Mouse (Mus musculus) heart, embryonic 15.5 days (tissue): ENCODE results near the gene Lnp1. TPM values are rescaled to one million over a fixed set of nuclear protein-coding genes. Genes with fewer than 3 reads are reported as not detected.
"Not testable (repeated sequence)": the region's sequence is repeated elsewhere in the genome, so short reads cannot be mapped to it uniquely, and the experiment has no call there.

Source experiments
- ATAC-seq: fragments of 200-750 bp; cut with Nextera tagmentation; replicated peaks from 2 replicates; pipeline ENCODE4 v1.8.0; 2017; ENCODE audit warnings: low read depth, moderate TSS enrichment; ENCODE audit not compliant: insufficient number of reproducible peaks, insufficient read depth, low FRiP score
- H3K27ac ChIP-seq: fragments of 300-500 bp; sonication (generic); 2 replicates; pipeline ENCODE4 v1.5.1; 2015; ENCODE audit warnings: mild to moderate bottlenecking, inconsistent platforms
- H3K27me3 ChIP-seq: fragments of 300-500 bp; sonication (generic); 2 replicates; pipeline ENCODE4 v1.6.1; 2015; ENCODE audit warnings: inconsistent platforms
- H3K36me3 ChIP-seq: fragments of 300-500 bp; sonication (generic); 2 replicates; pipeline ENCODE4 v1.6.1; 2015; ENCODE audit warnings: mild to moderate bottlenecking, inconsistent platforms
- H3K4me1 ChIP-seq: fragments of 300-500 bp; sonication (generic); replicated peaks from 2 replicates; pipeline ENCODE4 v1.6.1; 2015; ENCODE audit warnings: inconsistent platforms
- H3K4me2 ChIP-seq: fragments of 300-500 bp; sonication (generic); 2 replicates; pipeline ENCODE4 v1.6.1; 2015; ENCODE audit warnings: inconsistent platforms, mild to moderate bottlenecking, moderate library complexity
- H3K4me3 ChIP-seq: fragments of 300-500 bp; sonication (generic); 2 replicates; pipeline ENCODE4 v1.5.1; 2015; ENCODE audit warnings: mild to moderate bottlenecking, inconsistent platforms
- H3K9ac ChIP-seq: fragments of 300-500 bp; sonication (generic); 2 replicates; pipeline ENCODE4 v1.6.1; 2015; ENCODE audit warnings: mild to moderate bottlenecking, inconsistent platforms
- H3K9me3 ChIP-seq: fragments of 300-500 bp; sonication (generic); replicated peaks from 2 replicates; pipeline ENCODE4 v1.6.1; 2016; ENCODE audit warnings: inconsistent platforms
- WGBS: fragments of 180-500 bp; shearing (Covaris S2); methylation state at CpG from one replicate; pipeline ENCODE4 v1.1.7; 2015; ENCODE audit warnings: mixed read lengths; 5-methylcytosine and 5-hydroxymethylcytosine counted together
- polyA plus RNA-seq: library from polyadenylated mRNA; unstranded; fragments of >200 nt; fragmentation: Nextera tagmentation; extraction: Ambion mirVana; gene quantifications from 2 replicates; pipeline ENCODE4 v1.2.1, GENCODE M21; 2015

The Lnp1 gene
- polyA plus RNA-seq: 0.74 and 0.78 TPM in 2 replicates

- Histone ChIP-seq H3K4me3 (no peak within 1 kb of the TSS), H3K27me3 (no peaks in the 10 kb centered on the region), H3K4me2 (no peak within 1 kb of the TSS), H3K9ac (no peak within 1 kb of the TSS), H3K36me3 (no peaks in the 10 kb centered on the region), H3K27ac (no peak within 1 kb of the TSS), H3K4me1 (peaks cover 6% of the 10 kb centered on the region), H3K9me3 (no peaks in the 10 kb centered on the region)
- ATAC-seq: no peak
- WGBS: 33% methylated on average over 3 of the region's 3 CpGs
Observed at GRCm38 (mm10) chr16:56928023-56928422, at the start of gene Lnp1. Gene Lnp1 (minus strand): TSS chr16:56928061.

DNA sequence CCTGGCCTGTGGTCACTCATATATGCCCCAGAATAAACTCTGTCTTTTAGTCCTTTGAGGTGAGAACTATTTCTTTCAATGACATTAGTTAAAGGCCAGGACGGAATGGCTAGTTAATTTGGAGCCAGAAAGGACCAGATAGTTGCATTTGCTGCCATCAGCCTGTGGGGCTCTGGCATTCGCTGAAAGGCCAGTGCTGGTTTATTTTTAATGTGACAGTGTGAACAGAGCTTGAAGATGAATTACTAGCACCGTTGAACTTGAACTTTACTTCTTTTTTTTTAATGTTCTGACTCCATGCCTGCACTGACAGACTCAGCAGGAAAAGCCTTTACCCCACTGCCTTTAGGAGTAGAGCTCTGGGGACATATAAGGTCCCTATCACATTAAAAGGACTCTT, 46.8 kb upstream of the Lnp1 start:
- Histone ChIP-seq H3K36me3 (no peaks in the 10 kb centered on the region), H3K9ac (no peak overlapping the region), H3K4me1 (no peaks in the 10 kb centered on the region), H3K9me3 (no peaks in the 10 kb centered on the region), H3K27ac (no peak overlapping the region), H3K4me2 (no peak overlapping the region), H3K27me3 (no peaks in the 10 kb centered on the region), H3K4me3 (no peak overlapping the region)
- WGBS: 38% methylated on average over 3 of the region's 3 CpGs
- ATAC-seq: no peak

DNA sequence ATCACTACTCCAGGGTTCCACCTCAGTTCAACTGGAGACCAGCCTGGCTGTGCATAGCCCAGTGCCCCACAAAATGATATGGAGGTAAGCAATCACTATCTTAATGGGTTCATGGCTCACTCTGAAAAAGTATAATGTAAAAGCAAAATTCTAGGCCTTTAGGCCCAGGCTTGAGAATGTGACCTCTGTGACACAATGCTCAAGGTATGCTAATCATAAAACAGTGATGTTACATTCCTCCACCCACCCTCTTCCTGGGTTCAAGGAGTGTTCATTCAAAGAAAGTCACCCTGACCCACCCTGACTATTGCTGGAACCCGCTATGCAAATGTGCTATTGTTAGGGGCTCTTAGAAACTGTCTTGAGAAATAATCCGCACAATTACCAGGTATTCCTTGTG, 30.4 kb upstream of the Lnp1 start:
- H3K36me3 ChIP-seq, H3K27ac ChIP-seq, H3K4me3 ChIP-seq, H3K4me2 ChIP-seq, H3K9me3 ChIP-seq, H3K27me3 ChIP-seq, ATAC-seq, H3K9ac ChIP-seq, H3K4me1 ChIP-seq: not testable (repeated sequence)
- 96% methylated on average over 2 of the region's 2 CpGs for WGBS

- H3K4me3 ChIP-seq: no peak overlapping the region
- H3K9me3 ChIP-seq: no peaks in the 10 kb centered on the region
- WGBS: 87% methylated on average over 5 of the region's 5 CpGs
- no peaks in the 10 kb centered on the region for H3K4me1 ChIP-seq
- no peaks in the 10 kb centered on the region for H3K27me3 ChIP-seq
- no peak overlapping the region for H3K9ac ChIP-seq
- H3K36me3 ChIP-seq: no peaks in the 10 kb centered on the region
- H3K27ac ChIP-seq: no peak overlapping the region
- H3K4me2 ChIP-seq: no peak overlapping the region
- no peak for ATAC-seq
Observed at GRCm38 (mm10) chr16:56949085-56949484, 21.2 kb upstream of the Lnp1 start.

- Histone ChIP-seq H3K9me3 (no peaks in the 10 kb centered on the region), H3K36me3 (no peaks in the 10 kb centered on the region), H3K27me3 (no peaks in the 10 kb centered on the region), H3K27ac (no peak overlapping the region), H3K4me2 (no peak overlapping the region), H3K4me1 (no peaks in the 10 kb centered on the region), H3K9ac (no peak overlapping the region), H3K4me3 (no peak overlapping the region)
- 84% methylated on average over 2 of the region's 2 CpGs for WGBS
- ATAC-seq: no peak
Observed at GRCm38 (mm10) chr16:56942341-56942740, 14.5 kb upstream of the Lnp1 start.

GRCm38 (mm10) chr16:56920102-56920657, 7.7 kb downstream of the Lnp1 start:
- WGBS: 19% methylated on average over 8 of the region's 8 CpGs
- Histone ChIP-seq H3K4me2 (no peak overlapping the region), H3K4me1 (no peaks in the 10 kb centered on the region), H3K9me3 (no peaks in the 10 kb centered on the region), H3K36me3 (no peaks in the 10 kb centered on the region), H3K9ac (no peak overlapping the region), H3K4me3 (no peak overlapping the region), H3K27ac (no peak overlapping the region), H3K27me3 (no peaks in the 10 kb centered on the region)
- no peak for ATAC-seq

DNA sequence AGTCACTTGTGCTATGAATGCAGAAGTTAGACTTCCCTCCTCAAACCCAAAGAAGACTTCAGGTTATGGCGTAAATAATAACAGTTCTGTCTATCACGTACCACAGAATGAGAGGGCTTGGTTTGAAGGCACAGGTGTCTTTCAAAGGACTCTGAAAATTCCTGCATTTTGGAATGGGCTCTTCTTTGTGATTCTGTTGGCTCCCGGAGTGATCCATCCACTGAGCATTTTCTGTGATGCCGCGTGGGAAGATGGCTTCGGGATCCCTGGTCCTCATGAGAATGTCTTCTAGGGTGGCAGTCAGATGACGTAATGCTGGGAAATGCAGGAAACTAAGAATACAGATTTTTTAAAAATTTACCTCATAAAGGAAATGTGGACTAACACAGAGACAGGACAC, 10.6 kb downstream of the Lnp1 start:
- Histone ChIP-seq H3K4me2 (no peak overlapping the region), H3K27ac (no peak overlapping the region), H3K9me3 (no peaks in the 10 kb centered on the region), H3K9ac (no peak overlapping the region), H3K27me3 (no peaks in the 10 kb centered on the region), H3K4me3 (no peak overlapping the region), H3K4me1 (no peaks in the 10 kb centered on the region), H3K36me3 (no peaks in the 10 kb centered on the region)
- WGBS: 85% methylated on average over 7 of the region's 7 CpGs
- ATAC-seq: no peak

DNA sequence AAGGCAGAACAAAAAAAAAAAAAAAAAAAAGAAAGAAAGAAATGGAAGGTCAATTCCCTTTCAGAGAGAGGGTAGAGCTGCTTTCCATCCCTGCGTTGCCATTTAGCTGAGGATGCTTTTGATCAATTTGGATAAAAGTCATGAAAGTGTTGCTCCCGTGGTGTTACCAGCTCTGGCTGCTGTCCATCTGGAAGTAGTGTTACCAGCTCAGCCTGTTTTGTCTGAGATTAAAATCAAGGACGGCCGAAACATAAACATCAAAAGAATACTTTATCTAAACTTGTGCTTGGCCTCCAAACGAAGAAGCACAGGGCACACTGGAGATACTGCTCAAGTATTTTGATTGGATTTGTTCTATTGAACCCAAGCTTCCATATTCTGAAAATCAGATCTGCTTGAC, 18.9 kb downstream of the Lnp1 start:
- WGBS: 47% methylated on average over 5 of the region's 5 CpGs
- no peaks in the 10 kb centered on the region for H3K4me1 ChIP-seq
- H3K27ac ChIP-seq: no peak overlapping the region
- no peak overlapping the region for H3K4me3 ChIP-seq
- H3K9ac ChIP-seq: no peak overlapping the region
- H3K27me3 ChIP-seq: no peaks in the 10 kb centered on the region
- no peak for ATAC-seq
- H3K9me3 ChIP-seq: no peaks in the 10 kb centered on the region
- H3K36me3 ChIP-seq: no peaks in the 10 kb centered on the region
- no peak overlapping the region for H3K4me2 ChIP-seq

DNA sequence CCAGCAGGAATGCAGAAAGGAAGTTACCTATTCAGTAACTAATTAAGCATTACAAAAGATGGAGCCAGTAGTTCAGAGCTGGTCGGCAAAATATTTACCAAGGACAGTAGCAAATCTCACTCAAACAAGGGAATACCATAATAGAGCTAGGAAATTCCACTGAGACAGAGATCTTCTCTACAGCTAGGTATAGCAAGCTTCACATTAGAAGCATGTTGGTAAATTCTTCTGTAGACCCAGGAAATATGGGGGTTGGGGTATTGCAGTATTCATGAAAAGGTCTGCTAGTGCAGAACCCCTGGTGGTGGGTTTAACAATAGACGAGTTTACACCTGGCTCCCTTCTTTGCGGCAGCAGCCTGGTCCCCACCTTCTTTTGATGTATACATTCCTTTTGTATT, 25.7 kb downstream of the Lnp1 start:
- ATAC-seq, H3K9ac ChIP-seq, H3K4me2 ChIP-seq, H3K9me3 ChIP-seq, H3K36me3 ChIP-seq, H3K27ac ChIP-seq, H3K27me3 ChIP-seq, H3K4me3 ChIP-seq, H3K4me1 ChIP-seq: not testable (repeated sequence)
- WGBS: 70% methylated on average over 3 of the region's 3 CpGs

- no peak overlapping the region for H3K4me3 ChIP-seq
Observed at GRCm38 (mm10) chr16:56891583-56891982, 36.3 kb downstream of the Lnp1 start.

DNA sequence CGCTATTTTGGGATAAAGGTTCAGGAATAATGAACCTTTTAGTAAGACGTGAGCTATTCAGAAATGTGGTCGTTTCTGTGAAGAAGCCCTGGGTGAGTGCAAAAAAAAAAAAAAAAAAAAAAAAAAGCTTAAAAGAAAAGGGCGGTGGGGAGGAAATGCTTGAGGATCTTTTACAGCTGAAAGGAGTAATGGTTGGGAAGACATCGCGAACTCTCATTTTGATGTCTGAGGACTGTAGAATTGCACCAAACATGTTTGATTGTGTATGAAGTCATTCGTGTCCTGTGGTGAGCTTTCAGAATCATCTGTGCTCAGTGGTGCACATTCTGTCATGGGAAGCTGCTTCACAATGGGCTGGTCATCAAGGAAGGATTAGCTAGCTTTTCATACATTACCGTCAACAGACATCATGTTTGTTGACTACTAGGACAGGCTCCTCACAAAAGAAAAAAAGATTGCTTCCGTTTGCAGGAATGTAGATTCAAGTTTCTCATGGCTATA, 41.2 kb downstream of the Lnp1 start:
- 29% methylated on average over 9 of the region's 9 CpGs for WGBS
- Histone ChIP-seq H3K4me1 (peaks cover 3% of the 10 kb centered on the region; the same call in 1 of the 2 replicates), H3K36me3 (no peaks in the 10 kb centered on the region), H3K9ac (no peak overlapping the region), H3K4me2 (peak overlapping the region; percentile 75), H3K27ac (no peak overlapping the region), H3K4me3 (peak overlapping the region; percentile 58), H3K9me3 (no peaks in the 10 kb centered on the region), H3K27me3 (no peaks in the 10 kb centered on the region)
- no peak for ATAC-seq

More at GRCm38 (mm10) chr16:56891583-56891982, 36.3 kb downstream of the Lnp1 start:
- no peaks in the 10 kb centered on the region for H3K9me3 ChIP-seq
- no peaks in the 10 kb centered on the region for H3K27me3 ChIP-seq
- H3K9ac ChIP-seq: no peak overlapping the region
- H3K36me3 ChIP-seq: no peaks in the 10 kb centered on the region
- H3K27ac ChIP-seq: no peak overlapping the region
- ATAC-seq: no peak
- WGBS: 79% methylated on average over 5 of the region's 5 CpGs
- no peaks in the 10 kb centered on the region for H3K4me1 ChIP-seq
- no peak overlapping the region for H3K4me2 ChIP-seq
